In the genomic region with DNA sequence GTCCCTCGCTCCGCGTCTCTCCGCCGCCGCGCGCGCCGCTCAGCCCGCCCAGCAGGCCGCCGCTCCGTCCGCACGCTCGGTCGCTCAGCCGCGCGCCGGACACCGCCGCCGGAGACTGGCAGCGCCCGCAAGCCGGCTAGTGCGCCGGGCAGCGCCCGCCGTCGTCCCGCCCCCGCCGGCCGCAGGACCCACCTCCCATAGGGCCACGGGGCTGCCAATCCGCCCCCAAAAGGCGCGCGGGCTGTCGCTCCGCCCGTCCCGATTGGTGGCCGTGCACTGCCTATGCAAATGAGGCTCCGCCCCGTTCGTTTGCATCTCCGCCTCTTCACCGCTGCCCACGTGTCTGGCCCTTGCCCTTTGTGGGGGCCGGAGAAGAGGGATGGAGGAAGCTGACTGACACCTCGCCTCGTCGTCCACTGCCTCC, we compare ENCODE assay signal across 8 mouse cellular contexts. TPM values are rescaled to one million over a fixed set of nuclear protein-coding genes. Genes with fewer than 3 reads are reported as not detected.
A peak's percentile ranks its signal among the peaks of the same experiment; 100 is the strongest.
DNase-seq lines count a peak whose midpoint lies in the region; ATAC-seq and TF ChIP-seq lines count a peak whose summit lies in the region.

No protein-coding gene starts in this region.

- TF ChIP-seq CTCF in small intestine, adult 2 months (IDR thresholded peaks at IDR 0.05; ENCODE audit: extremely low read depth, insufficient read length, insufficient replicate concordance, low read depth, low read length) = no peak

- peak; percentile 96 for DNase-seq in 3T3-L1 (ENCODE audit: low read depth, low spot score)
- peak; percentile 99 for DNase-seq in adrenal gland, postnatal 36 days
- DNase-seq in heart, adult 18-20 months = peak; percentile 99
- DNase-seq in kidney, adult 18-20 months = peak; percentile 99
- peak; percentile 97 for DNase-seq in limb, embryonic 10.5 days (ENCODE audit: low spot score)

- peak overlapping the region; percentile 89 for H3K4me3 ChIP-seq in embryonic facial prominence, embryonic 12.5 days
- peak overlapping the region; percentile 91 for H3K4me3 ChIP-seq in limb, embryonic 10.5 days
- peak overlapping the region; percentile 87 for H3K4me3 ChIP-seq in midbrain, embryonic 13.5 days (replicated peaks)
- H3K4me3 ChIP-seq in small intestine, adult 2 months (ENCODE audit: low read depth, low read length) = peak overlapping the region; percentile 89

- ATAC-seq in embryonic facial prominence, embryonic 12.5 days (ENCODE audit: insufficient number of reproducible peaks, insufficient read depth, low FRiP score, low TSS enrichment) = peak; percentile 96
- ATAC-seq in midbrain, embryonic 13.5 days = peak; percentile 98

- H3K9me3 ChIP-seq in embryonic facial prominence, embryonic 12.5 days = no peaks in the 10 kb centered on the region
- no peaks in the 10 kb centered on the region for H3K9me3 ChIP-seq in limb, embryonic 10.5 days (replicated peaks)
- no peaks in the 10 kb centered on the region for H3K9me3 ChIP-seq in midbrain, embryonic 13.5 days

- peak overlapping the region; percentile 81 for H3K4me2 ChIP-seq in embryonic facial prominence, embryonic 12.5 days (replicated peaks)
- H3K4me2 ChIP-seq in midbrain, embryonic 13.5 days (replicated peaks) = peak overlapping the region; percentile 66

- peaks cover 8% of the 10 kb centered on the region; the same call in 1 of the 2 replicates for H3K4me1 ChIP-seq in embryonic facial prominence, embryonic 12.5 days
- peaks cover 25% of the 10 kb centered on the region for H3K4me1 ChIP-seq in limb, embryonic 10.5 days
- peaks cover 15% of the 10 kb centered on the region for H3K4me1 ChIP-seq in midbrain, embryonic 13.5 days (replicated peaks)
- H3K4me1 ChIP-seq in small intestine, adult 2 months (ENCODE audit: control insufficient read depth, insufficient read depth, insufficient read length, low read length) = peaks cover 5% of the 10 kb centered on the region

- under 1% methylated on average over 52 of the region's 58 CpGs for WGBS in embryonic facial prominence, embryonic 12.5 days
- 6% methylated on average over 58 of the region's 58 CpGs for WGBS in limb, embryonic 10.5 days
- under 1% methylated on average over 51 of the region's 58 CpGs for WGBS in midbrain, embryonic 13.5 days
- under 1% methylated on average over 57 of the region's 58 CpGs for WGBS in small intestine, adult 2 months

- H3K27ac ChIP-seq in embryonic facial prominence, embryonic 12.5 days = peak overlapping the region; percentile 86
- peak overlapping the region; percentile 94 for H3K27ac ChIP-seq in limb, embryonic 10.5 days
- peak overlapping the region; percentile 92 for H3K27ac ChIP-seq in midbrain, embryonic 13.5 days
- peak overlapping the region; percentile 56 for H3K27ac ChIP-seq in small intestine, adult 2 months (ENCODE audit: insufficient read depth, low read depth, low read length)

- TF ChIP-seq POLR2A in small intestine, adult 2 months (IDR thresholded peaks at IDR 0.05; ENCODE audit: low read depth, low read length) = peak; percentile 71; the same call in 1 of the 2 replicates

- H3K27me3 ChIP-seq in embryonic facial prominence, embryonic 12.5 days = no peaks in the 10 kb centered on the region
- no peaks in the 10 kb centered on the region for H3K27me3 ChIP-seq in limb, embryonic 10.5 days (ENCODE audit: low read depth, poor library complexity, severe bottlenecking)
- H3K27me3 ChIP-seq in midbrain, embryonic 13.5 days = no peaks in the 10 kb centered on the region
- H3K27me3 ChIP-seq in small intestine, adult 2 months (ENCODE audit: control insufficient read depth, insufficient read depth, low read length) = no peaks in the 10 kb centered on the region

- H3K9ac ChIP-seq in embryonic facial prominence, embryonic 12.5 days = peak overlapping the region; percentile 81
- H3K9ac ChIP-seq in midbrain, embryonic 13.5 days (replicated peaks) = peak overlapping the region; percentile 84

- no peaks in the 10 kb centered on the region for H3K36me3 ChIP-seq in embryonic facial prominence, embryonic 12.5 days
- H3K36me3 ChIP-seq in limb, embryonic 10.5 days = peaks cover 2% of the 10 kb centered on the region; the same call in 1 of the 2 replicates
- no peaks in the 10 kb centered on the region for H3K36me3 ChIP-seq in midbrain, embryonic 13.5 days
- no peaks in the 10 kb centered on the region for H3K36me3 ChIP-seq in small intestine, adult 2 months (ENCODE audit: control insufficient read depth, insufficient read depth, low read length)

RNA-seq across cellular contexts. Expression of gene Fkbp5, which starts 31.3 kb away (rescaled TPM):
- total RNA-seq in adrenal gland, postnatal 36 days (2021) = 100 to 1,000 TPM in 1 of 2 experiments, 10 to 100 TPM in 1; 52.5 to 126 TPM
- polyA plus RNA-seq in embryonic facial prominence, embryonic 12.5 days (2016; fragmentation: Nextera tagmentation; extraction: Ambion mirVana) = 33.8 and 38.8 TPM in 2 replicates
- total RNA-seq in heart, adult 18-20 months (2021) = 100 to 1,000 TPM in 1 of 2 experiments, 10 to 100 TPM in 1; 65.4 to 103 TPM
- 32.5 and 32.6 TPM in 2 replicates for polyA plus RNA-seq in limb, embryonic 10.5 days (2016; fragmentation: Nextera tagmentation; extraction: Ambion mirVana)
- polyA plus RNA-seq in midbrain, embryonic 13.5 days (2015; fragmentation: Nextera tagmentation; extraction: Ambion mirVana) = 30.0 and 30.9 TPM in 2 replicates
- 4.0 and 10.6 TPM in 2 replicates for polyA plus RNA-seq in small intestine, adult 2 months (2012; rRNA removed)

RNA-seq across cellular contexts. Expression of gene Armc12, which starts 44.6 kb away (rescaled TPM):
- total RNA-seq in adrenal gland, postnatal 36 days (2021) = not detected
- not detected in 2 replicates for polyA plus RNA-seq in embryonic facial prominence, embryonic 12.5 days (2016; fragmentation: Nextera tagmentation; extraction: Ambion mirVana)
- not detected for total RNA-seq in heart, adult 18-20 months (2021)
- polyA plus RNA-seq in limb, embryonic 10.5 days (2016; fragmentation: Nextera tagmentation; extraction: Ambion mirVana) = not detected in 2 replicates
- polyA plus RNA-seq in midbrain, embryonic 13.5 days (2015; fragmentation: Nextera tagmentation; extraction: Ambion mirVana) = not detected in 2 replicates
- not detected in 2 replicates for polyA plus RNA-seq in small intestine, adult 2 months (2012; rRNA removed)

Comparison
In these comparisons a context has a peak if more than half of its experiments do, and no peak if none do; other contexts are left out.
1. Peak in every context shown above with its lines: DNase-seq, ATAC-seq, H3K4me3 ChIP-seq and H3K27ac ChIP-seq.